Mouse (Mus musculus) heart, adult 11 months (tissue): ENCODE measurements around the gene Spam1.

ENCODE experiments used
- DNase-seq: peaks from one replicate; pipeline ENCODE4 v3.0.0; 2022

The Spam1 gene

GRCm38 (mm10) chr6:24790888-24791287 is at the start of gene Spam1:
Gene Spam1, plus strand, starts transcription at chr6:24791188.
- no peak for DNase-seq

GRCm38 (mm10) chr6:24748029-24748428 is 43.0 kb upstream of the Spam1 start, which contains the start of gene Hyal4:
Gene Hyal4, plus strand, starts transcription at chr6:24748329.
- no peak for DNase-seq

- no peak for DNase-seq
These were observed 31.7 kb upstream of the Spam1 start for GRCm38 (mm10) chr6:24759281-24759680.

- no peak for DNase-seq
These were observed 24.7 kb upstream of the Spam1 start for GRCm38 (mm10) chr6:24766261-24766660.

GRCm38 (mm10) chr6:24779182-24779581 is 11.8 kb upstream of the Spam1 start:
- no peak for DNase-seq

- DNase-seq: no peak
These were observed 31.1 kb downstream of the Spam1 start for GRCm38 (mm10) chr6:24822070-24822469.
